Mouse (Mus musculus): ENCODE measurements around the gene Uba1y.
"Not testable (repeated sequence)": the region's sequence is repeated elsewhere in the genome, so short reads cannot be mapped to it uniquely, and the experiment has no call there.

Uba1y gene

DNA sequence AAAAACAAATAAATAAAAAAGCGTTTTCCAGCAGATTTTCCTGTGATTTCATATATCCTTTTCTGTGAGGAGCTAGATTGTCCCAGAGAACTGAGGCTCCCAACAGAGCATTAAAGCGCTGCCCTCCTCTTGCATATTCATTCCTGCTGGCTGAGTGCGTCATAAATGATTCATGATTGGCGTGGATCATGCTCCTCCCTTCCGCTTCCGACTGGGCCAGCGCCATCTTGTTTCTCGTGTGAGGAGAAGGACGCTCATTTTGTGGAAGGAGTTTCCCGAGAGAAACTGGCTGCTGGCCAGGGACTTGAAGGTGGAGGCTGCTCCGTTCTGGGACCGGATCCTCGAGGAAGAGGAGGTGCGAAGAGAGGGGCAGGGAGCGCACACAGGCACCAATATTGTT is at the start of gene Uba1y:
Gene Uba1y (plus strand): TSS at position 254 of the 400 bp plus-strand sequence.
- DNase-seq, result no peak

- DNase-seq, result not testable (repeated sequence)
These were observed 21.1 kb upstream of the Uba1y start, which contains the start of gene Zfy1 for GRCm38 (mm10) chrY:797309-797708. TSS of gene Zfy1 (minus strand) at chrY:797409.

DNA sequence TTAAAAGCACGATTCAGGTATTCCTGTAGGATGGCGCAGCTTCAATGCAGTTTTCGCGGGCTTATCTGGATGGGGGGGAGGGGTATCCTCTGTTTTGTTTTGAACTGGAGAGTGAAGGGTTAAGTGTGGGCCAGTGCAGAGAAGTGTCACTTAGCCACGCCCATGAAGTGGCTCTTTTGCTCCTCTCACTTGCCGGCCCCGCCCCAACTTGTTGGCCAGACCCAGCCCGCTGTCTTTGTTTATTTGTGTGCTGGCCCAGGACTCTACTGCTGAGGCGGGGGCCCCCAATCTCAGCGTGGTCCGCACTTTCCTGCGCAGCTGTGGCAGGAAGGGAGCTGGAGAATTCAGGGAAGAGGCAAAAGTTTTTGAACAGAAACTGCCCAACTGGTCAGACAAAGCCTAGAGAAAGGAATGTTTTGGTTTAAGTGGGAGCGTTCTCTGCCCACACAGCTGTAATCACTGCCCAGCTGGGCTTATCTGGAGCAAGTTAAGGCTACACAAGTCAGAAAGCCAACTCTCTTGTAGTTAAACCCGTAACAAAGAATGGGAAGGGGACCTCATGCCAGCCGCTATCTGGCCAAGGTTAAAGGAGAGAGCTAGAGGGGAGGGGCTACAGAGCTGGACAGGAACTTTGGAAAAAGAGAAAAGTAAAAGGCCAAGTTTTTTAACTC is 9.3 kb upstream of the Uba1y start:
- peak in 1 of 2 experiments; percentile 1 for DNase-seq

GRCm38 (mm10) chrY:872404-872803 is 54.0 kb downstream of the Uba1y start:
- DNase-seq, result no peak

DNA sequence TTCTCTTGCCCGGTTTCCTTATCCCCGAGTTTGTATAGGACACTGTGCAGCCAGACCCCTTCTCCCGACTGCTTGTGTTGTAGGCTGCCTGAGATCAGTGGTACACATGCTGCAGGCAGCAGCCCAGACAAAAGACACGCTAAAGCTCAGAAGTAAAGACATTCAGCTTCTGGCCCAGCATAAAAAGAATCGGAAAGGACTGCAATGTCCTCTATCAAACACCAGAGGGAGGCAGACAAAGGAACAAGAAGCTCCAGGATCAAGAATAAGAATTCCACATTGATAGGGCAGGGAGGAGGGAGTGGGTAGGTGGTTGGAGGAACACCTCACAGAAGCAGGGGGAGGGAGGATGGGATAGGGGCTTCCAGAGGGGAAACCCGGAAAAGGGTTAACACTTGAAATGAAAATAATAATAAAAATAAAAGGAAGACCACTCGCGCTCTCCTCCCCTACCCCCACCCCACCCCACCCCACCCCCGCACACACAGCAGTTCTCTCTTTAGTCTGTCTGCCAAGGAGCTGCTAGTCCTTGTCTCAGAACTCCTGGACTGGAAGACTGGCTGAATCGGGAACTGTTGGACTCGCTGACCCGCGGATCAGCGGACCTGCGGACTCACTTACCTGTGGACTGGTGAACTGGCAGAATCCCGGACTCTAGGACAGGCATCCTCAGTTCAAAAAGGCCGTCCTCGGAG is 54.6 kb downstream of the Uba1y start:
- DNase-seq, result peak in 1 of 2 experiments; percentile 5

Measured in cerebellum, postnatal 25 days (tissue).